Mouse (Mus musculus): ENCODE results near the gene Nfkbie.

- TF ChIP-seq CTCF (conservative IDR thresholded peaks at IDR 0.05; ENCODE audit: low read length) = no peak
- TF ChIP-seq POU5F1 (IDR thresholded peaks at IDR 0.05; ENCODE audit: borderline replicate concordance, low read length) = no peak
Observed at GRCm38 (mm10) chr17:45542129-45542528, 13.4 kb upstream of the Nfkbie start.
